Mouse (Mus musculus) natural killer cell, adult 2 months (primary cell): ENCODE measurements around the gene Hdhd5.

Source experiments
- DNase-seq, 2 experiments: peaks; one replicate each; pipeline ENCODE4 v3.0.0; 2022; ENCODE audit warnings: low spot score in 2 of 2

Gene Hdhd5

GRCm38 (mm10) chr6:120531020-120531965 lies at the start of gene Hdhd5:
Hdhd5 (minus strand) TSS chr6:120531319.
- peak; percentile 84 to 91 for DNase-seq

GRCm38 (mm10) chr6:120580713-120581015 lies 49.5 kb upstream of the Hdhd5 start:
- no peak for DNase-seq

DNA sequence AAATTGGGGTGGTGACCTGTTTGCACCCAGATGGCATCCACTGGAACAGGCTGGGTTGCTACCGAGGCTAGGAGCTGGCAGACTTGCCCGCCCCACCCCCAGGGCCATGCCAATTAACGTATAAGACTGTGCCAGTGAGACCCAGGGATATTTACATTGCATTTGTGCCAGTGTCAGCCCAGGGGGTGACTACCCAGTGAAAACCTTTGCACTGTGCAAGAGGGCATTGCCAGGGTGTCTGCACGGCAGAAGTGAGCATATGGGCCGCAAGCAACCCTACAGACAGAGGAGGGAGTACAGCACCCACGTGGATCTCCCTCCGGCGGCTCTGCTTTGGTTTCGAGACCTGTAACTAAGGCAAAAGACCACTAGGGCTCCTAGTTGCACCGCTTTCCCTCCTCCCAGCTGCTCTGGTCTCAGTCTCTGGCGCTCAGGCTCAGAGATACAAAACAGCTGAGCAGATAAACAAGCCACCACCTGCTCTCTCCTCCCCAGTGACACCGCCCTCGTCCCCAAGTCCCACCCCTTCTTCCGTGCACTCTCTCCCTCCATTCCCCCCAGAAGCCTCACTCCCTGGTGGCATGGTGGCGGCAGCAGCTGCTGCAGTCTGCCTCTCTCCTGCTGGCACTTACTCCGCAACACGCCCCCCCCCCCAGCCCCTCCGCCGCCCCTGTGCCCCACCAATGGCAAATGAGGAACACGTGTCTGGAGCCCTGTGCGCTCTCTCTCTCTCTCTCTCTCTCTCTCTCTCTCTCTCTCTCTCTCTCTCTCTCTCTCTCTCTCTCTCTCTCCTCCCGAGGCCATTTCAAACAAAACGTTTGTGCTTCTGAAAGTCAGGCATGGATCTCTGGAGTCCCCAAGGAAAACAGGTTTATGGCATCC lies 49.0 kb upstream of the Hdhd5 start:
- DNase-seq = peak; percentile 17 to 77

DNA sequence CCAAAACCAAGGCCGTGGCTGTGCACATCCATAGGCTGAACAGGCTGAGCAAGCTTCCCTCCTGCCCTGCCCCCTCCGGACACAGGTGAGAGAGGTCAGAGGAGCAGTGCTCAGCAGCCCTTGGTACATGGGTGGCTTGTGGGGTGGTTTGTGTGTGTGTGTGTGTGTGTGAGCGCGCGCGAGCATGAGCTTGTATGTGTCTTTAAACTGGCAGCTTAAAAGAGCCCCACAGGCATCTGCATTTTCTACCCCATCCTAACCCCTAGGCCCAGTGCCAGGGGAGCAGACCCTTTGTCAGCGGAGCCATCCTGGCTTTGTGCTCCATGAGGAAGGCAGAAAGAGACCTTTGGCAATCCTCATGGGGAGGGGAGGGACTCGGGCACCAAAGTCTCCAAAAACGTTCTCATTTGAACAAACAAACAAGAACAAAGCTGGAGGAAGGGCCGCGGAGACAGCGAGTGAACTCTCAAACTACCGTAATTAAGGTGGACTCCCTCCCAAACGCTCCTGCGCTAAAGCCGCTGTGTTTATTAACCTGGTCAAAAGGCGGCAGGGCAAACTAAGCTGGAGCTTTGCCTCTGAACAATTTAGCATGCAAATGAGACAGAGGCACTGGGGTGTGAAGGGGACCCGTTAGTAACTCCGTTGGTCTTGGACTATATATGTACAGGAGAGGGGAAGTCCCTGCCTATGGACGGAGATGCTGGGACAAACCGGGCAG lies 48.2 kb upstream of the Hdhd5 start:
- peak in 1 of 2 experiments; percentile 60 for DNase-seq

GRCm38 (mm10) chr6:120578471-120578870 lies 47.4 kb upstream of the Hdhd5 start:
- DNase-seq = no peak

DNA sequence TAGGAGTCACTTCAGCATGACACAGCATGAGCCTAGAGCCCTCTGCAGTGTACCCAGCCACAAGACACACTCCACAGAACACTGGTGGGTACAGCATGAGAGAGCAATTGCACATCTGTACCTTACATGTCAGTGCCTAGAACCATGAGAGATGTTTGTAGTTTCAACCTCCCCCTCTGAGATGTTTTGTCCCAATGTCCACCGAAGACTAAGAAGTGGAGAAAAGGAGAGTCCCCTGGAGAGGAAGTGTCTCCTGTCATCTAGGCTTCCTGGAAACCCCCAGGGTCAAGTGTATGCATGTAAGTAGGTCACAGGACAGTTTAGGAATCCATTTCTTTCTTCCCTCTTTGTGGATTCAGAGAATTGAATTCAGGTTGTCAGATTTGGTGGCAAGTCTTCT lies 41.3 kb upstream of the Hdhd5 start:
- no peak for DNase-seq

DNA sequence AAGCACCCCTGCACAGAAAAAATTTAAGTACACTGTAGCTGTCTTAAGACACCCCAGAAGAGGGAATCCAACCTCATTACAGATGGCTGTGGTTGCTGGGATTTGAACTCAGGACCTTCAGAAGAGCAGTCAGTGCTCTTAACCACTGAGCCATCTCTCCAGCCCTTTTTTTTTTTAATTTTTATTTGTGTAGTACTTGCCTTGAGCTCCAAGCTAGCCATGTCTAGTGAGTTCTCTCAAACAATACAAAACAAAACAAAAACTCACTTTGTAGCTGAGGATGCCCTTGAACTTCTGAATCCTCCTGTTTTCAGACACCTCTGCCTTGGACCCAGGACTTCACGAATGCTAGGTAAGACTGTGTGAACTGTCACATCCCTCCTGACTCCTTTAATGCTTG lies 37.1 kb upstream of the Hdhd5 start:
- no peak for DNase-seq

GRCm38 (mm10) chr6:120566911-120567909 lies 36.1 kb upstream of the Hdhd5 start:
- peak; percentile 64 to 89 for DNase-seq

- no peak for DNase-seq
These were observed 25.5 kb upstream of the Hdhd5 start for GRCm38 (mm10) chr6:120556641-120557040.

- no peak for DNase-seq
These were observed 25.0 kb upstream of the Hdhd5 start for GRCm38 (mm10) chr6:120555983-120556567.

DNA sequence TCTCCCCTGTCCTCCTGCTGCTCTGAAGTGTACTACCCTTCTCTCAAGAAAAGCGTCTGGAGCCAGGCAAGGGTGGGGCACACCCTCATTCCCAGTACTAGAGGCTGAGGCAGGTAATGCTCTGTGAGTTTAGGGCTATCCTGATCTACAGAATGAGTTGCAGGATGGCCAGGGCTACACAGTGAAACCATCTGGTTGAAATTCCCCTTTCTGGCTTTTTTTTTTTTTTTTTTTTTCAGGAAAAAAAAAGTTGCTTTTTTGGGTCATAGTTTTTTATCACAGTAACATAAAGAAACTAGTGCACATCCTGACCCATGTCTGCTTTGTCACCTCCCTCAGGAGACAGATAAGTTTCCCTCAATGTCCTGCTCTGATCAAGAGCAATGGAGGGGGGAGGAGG lies 24.0 kb upstream of the Hdhd5 start:
- DNase-seq = no peak

DNA sequence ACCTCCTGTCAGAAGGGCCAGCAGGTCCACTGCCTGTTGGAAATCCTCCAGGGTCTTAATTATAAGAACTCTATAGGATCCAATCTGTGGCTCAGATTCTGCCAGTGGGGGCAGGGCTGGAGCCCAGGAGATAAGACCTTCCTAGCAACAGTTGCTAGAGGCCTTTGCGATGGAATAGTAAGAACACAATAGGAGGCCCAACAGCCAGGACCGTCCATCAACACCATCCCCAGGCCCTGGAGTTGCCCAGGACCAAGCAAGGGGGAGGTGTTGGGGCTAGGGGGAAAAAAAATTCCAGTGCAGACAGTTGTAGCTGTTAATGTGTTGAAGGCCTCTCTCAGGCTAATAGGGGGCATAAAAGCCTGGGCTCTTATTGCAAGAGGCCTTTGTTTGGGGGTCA lies 19.1 kb upstream of the Hdhd5 start:
- DNase-seq = no peak

DNA sequence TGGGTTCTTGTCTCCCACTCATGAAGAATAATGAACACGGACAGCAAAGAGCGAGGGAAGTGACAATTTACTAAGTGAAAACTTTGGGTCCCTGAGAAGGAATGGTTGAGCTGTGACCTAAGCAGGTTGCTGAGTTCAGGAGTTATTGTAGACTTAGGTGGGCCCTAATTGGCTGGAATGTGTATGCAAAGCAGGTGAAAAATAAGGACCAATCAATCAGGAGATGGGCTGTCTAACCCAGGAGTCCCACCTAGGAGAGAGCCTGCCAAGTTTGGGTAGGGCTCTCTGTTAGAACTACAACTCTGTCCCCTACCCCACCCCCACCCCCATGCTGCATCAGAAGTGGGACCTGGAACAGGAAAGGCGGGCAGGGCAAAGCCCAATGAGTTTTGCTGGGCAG lies 17.5 kb upstream of the Hdhd5 start:
- DNase-seq = no peak

DNA sequence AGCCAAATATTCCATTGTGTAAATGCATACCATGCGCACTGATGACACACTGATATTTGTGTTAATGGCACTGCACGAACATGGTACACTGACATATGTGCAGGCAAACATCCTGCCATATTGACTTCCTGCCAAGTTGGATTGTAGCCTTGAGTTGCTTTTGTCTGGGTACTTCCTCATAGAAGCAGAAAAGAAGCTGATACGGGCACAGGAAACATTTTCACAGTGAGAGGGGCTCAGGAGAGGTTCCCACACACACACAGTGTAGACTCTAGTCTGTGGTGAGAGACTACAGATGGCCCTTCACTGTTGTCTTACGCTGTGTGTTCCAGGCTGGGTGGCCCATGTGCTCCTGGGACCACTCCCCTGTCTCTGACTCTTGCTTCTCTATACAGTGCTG lies 15.9 kb upstream of the Hdhd5 start:
- DNase-seq = peak in 1 of 2 experiments; percentile 20

DNA sequence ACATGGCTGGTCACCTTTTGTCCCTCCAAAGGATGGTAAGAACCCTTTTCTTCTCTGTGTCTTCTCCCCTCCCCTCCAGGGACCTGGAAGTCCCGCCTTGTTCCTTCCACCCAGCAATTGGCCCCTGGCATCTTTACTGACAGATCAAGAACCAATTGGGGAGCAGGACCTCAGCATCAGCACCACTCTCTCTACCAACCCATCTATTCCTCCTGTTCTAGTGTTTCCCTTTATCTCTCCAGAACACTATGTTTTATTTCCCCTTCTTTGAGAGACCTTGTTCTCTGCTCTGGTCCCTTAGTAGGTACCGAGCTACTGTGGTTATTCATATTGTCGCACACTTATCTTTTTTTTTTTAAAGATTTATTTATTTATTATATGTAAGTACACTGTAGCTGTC lies 15.2 kb upstream of the Hdhd5 start:
- no peak for DNase-seq

DNA sequence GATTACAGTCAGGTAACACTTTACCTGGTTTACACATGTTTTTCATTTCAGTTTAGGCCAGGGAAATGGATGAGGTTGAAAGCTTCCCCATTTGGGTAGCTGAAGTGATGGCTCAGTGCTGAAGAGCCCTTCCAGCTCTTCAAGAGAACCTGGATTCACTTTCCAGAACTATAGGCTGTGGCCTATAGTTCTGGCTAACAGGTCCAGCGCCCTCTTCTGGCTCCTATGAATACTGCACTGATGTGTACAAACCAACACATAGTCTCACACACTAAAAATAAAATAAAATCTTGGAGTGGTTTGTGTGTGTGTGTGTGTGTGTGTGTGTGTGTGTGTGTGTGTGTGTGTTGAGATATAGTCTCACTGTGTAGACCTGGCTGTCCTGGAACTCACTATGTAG lies 10.9 kb upstream of the Hdhd5 start:
- no peak for DNase-seq

DNA sequence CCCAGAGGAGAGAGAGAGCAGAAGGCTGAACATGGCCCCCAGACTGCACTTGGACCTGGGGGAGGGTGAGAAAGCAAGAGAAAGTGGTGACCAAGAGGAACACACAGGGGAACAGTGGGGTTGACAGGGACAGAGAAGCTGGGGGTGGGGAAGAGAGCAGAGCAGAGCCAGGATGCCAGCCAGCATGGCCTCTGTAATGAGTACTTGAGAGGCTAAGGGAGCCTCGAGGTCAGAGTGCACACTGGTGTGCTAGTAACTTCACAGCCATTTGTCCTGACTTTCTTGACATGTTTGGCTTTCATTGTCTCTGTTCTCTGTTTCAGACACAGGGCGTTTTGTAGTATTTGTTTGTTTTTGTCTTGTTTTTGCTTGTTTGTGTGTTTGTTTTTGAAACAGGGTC lies 10.3 kb upstream of the Hdhd5 start:
- no peak for DNase-seq

- no peak for DNase-seq
These were observed 8.7 kb upstream of the Hdhd5 start for GRCm38 (mm10) chr6:120539781-120540231.

- peak; percentile 49 to 71 for DNase-seq
These were observed 8.1 kb upstream of the Hdhd5 start for GRCm38 (mm10) chr6:120539132-120539759.

GRCm38 (mm10) chr6:120536337-120536736 lies 5.2 kb upstream of the Hdhd5 start:
- no peak for DNase-seq
